Mouse (Mus musculus) T-helper 2 cell (primary cell): ENCODE data around the gene Cldn34b4.

Source experiments
- in situ Hi-C: fragments of 300-600 bp; cut with MboI, MseI; formaldehyde crosslinking; loops from one replicate; pipeline ENCODE4 v1.15.1; 2025; ENCODE audit warnings: high pct_unique_total_duplicates

Gene Cldn34b4

GRCm38 (mm10) chrX:76393050-76393449 lies at the start of gene Cldn34b4:
Gene Cldn34b4 (plus strand): TSS chrX:76393350.
- in situ Hi-C loops, result no loop called here
